Mouse (Mus musculus) ZHBTc4 (cell line): Measurements from ENCODE around the gene A730009L09Rik.

Source experiments
- DNase-seq: peaks from one replicate; pipeline ENCODE4 v3.0.0-alpha.2; 2011; ENCODE audit warnings: low read depth, low spot score

Gene A730009L09Rik

GRCm38 (mm10) chr16:84559569-84560278, 44.8 kb downstream of the A730009L09Rik start:
- peak; percentile 34 for DNase-seq

DNA sequence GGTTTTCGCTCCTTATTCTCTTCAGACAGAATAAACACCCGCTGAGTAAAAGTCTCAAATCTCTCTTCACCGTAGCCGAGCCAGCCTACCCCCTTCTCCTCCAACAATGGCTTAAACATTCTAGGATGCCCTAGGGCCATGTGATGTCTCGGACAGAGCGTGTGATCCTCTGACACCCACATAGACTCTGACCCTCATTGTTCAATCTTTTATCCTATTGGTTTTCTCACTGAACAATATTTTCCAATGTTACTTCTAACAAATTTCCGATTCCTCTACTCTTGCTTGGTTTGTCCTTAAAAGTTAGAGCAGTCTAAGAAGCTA, 45.3 kb downstream of the A730009L09Rik start:
- DNase-seq: no peak
